19 mouse cellular contexts compared by ENCODE assay signal in the genomic region with DNA sequence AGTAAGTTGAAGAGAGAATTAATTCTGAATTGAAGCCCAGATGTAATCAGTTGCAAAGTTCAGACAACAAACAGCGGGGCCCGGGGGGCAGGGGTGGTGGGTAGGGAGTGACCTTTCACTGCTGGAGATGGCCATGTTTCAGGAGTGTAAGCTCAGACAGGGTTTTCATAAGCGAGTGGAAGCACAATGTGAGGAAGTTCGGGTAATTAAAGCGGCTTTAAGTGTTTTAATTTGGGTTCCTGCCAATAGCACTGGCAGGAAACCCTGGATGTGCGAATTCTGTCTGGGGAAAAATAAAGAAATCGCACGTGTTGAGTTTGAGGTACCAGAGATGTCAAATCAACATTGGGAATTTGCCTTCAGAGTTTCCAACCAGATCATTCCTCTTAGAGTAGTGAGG.
DNase-seq lines count a peak whose midpoint lies in the region; ATAC-seq lines count a peak whose summit lies in the region.
"Had no signal": no experiment of that assay in that cellular context is flagged by ENCODE, and none has a peak within 500 bp of the region (broad histone marks: within the 10 kb centered on the region; RNA-seq: fewer than 3 reads in every experiment).

No protein-coding gene starts in this region.

- no peak overlapping the region for H3K4me3 ChIP-seq in heart, embryonic 12.5 days
- H3K4me3 ChIP-seq: erythroblast, embryonic 14.5 days; hindbrain, embryonic 13.5 days; megakaryocyte, embryonic 14.5 days; neural tube, embryonic 13.5 days had no signal

- peak; percentile 97 for DNase-seq in heart, adult 11 months
- DNase-seq in kidney, postnatal 14 days: peak; percentile 29
- no peak for DNase-seq in kidney, adult 9 months
- peak; percentile 16 for DNase-seq in brain, adult 2 months (ENCODE audit: low read depth, low spot score)
- peak; percentile 2 for DNase-seq in brain, embryonic 18.5 days (ENCODE audit: low read depth, low spot score)
- DNase-seq in right cerebral cortex, postnatal 10 days (ENCODE audit: low spot score in 2 of 2): no peak
- DNase-seq: cerebellum, adult 9-10 months; gastrocnemius, postnatal 14 days; kidney, adult 2 months; liver; midbrain, embryonic 14.5 days; spleen, adult 18-20 months; thymus, postnatal 36 days had no signal

- H3K9me3 ChIP-seq in heart, embryonic 12.5 days (replicated peaks): no peaks in the 10 kb centered on the region
- H3K9me3 ChIP-seq: hindbrain, embryonic 13.5 days had no signal

- H3K4me2 ChIP-seq in heart, embryonic 12.5 days: no peak overlapping the region
- H3K4me2 ChIP-seq: hindbrain, embryonic 13.5 days; neural tube, embryonic 13.5 days had no signal

- H3K27ac ChIP-seq in heart, embryonic 12.5 days (ENCODE audit: poor library complexity, severe bottlenecking): no peak overlapping the region
- H3K27ac ChIP-seq: hindbrain, embryonic 13.5 days; neural tube, embryonic 13.5 days had no signal

- WGBS in heart, embryonic 12.5 days: 72% methylated on average over 8 of the region's 8 CpGs

- H3K9ac ChIP-seq in heart, embryonic 12.5 days: no peak overlapping the region
- H3K9ac ChIP-seq: hindbrain, embryonic 13.5 days; neural tube, embryonic 13.5 days had no signal

- H3K27me3 ChIP-seq in heart, embryonic 12.5 days (replicated peaks): no peaks in the 10 kb centered on the region
- H3K27me3 ChIP-seq: hindbrain, embryonic 13.5 days; megakaryocyte, embryonic 14.5 days; neural tube, embryonic 13.5 days had no signal

- ATAC-seq in heart, embryonic 12.5 days (ENCODE audit: insufficient number of reproducible peaks, low FRiP score): no peak
- ATAC-seq: inflammation-experienced regulatory T-cells, adult 6 months had no signal

- H3K4me1 ChIP-seq in heart, embryonic 12.5 days (replicated peaks): no peaks in the 10 kb centered on the region
- H3K4me1 ChIP-seq: hindbrain, embryonic 13.5 days; megakaryocyte, embryonic 14.5 days; neural tube, embryonic 13.5 days had no signal

- H3K36me3 ChIP-seq in heart, embryonic 12.5 days: peaks cover 7% of the 10 kb centered on the region; the same call in 1 of the 2 replicates
- H3K36me3 ChIP-seq: hindbrain, embryonic 13.5 days; neural tube, embryonic 13.5 days had no signal

Comparison
In these comparisons a context has a peak if more than half of its experiments do, and no peak if none do; other contexts are left out.
1. DNase-seq: peak in heart, adult 11 months (single experiment), kidney, postnatal 14 days (single experiment), brain, adult 2 months (single experiment) and brain, embryonic 18.5 days (single experiment); none in kidney, adult 9 months (single experiment) and right cerebral cortex, postnatal 10 days (0 of 2).